Mouse (Mus musculus): Measurements from ENCODE around the gene Galntl6.
"Not testable (repeated sequence)": the region's sequence is repeated elsewhere in the genome, so short reads cannot be mapped to it uniquely, and the experiment has no call there.

Gene Galntl6

DNA sequence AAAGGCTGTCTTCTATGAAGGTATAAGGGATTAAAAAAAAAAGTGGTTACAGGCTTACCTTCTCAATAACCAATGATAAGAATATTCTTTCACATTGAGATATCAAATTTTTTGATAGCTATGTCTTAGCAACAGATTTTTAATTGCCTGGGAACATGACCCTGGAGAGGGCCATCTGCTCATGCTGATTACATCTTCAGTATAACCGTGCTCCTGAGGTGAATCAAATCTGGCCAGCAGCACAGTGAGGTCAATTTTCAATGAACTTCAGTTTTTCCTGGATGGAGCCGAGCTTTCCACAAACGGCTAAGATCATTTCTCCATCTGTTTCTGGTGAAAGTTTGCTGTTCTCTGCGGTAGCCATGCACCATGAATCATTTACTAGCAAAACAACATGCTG lies 306.0 kb downstream of the Galntl6 start:
- in situ Hi-C loops (cut with MboI; ENCODE audit: low sequenced_read_pairs), result no loop called here

DNA sequence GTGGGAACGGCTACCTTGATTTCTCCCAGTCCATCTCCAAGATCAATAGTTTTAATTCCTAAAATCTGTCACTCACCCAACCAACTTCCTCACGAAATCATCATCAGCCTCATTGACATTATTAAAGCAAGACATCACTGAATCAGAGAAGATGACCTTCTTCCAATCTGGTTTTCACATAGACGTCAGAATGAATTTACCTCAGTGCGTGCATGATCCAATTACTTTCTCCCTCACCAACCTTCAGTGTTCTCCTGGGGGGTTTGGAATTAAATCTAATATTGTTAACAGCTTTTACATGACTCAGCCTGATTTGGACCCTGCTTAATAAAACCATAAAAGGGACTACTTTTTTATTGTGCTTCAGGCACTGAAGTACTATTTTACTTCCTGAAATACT lies 307.7 kb downstream of the Galntl6 start:
- in situ Hi-C loops (cut with MboI; ENCODE audit: low sequenced_read_pairs), result no loop called here

DNA sequence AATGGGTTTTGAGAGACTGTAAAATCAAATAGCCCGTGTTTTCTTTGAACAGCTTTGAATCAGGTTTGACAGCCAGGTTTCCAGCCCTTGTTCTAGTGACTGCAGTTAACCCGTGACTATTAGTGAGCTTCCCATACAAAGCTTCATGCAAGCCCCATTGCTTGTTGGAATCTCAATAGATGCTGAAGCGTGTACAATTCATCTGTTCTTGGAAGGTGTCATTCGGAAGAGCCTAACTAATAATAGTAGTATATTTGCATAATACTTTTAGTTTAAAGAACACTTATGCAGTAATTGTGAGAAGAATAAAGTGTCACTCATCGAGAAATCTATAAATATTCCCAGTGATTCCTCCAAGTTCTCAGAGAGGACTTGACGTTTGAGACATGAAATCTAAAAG lies 314.6 kb downstream of the Galntl6 start:
- in situ Hi-C loops (cut with MboI; ENCODE audit: low sequenced_read_pairs), result no loop called here

DNA sequence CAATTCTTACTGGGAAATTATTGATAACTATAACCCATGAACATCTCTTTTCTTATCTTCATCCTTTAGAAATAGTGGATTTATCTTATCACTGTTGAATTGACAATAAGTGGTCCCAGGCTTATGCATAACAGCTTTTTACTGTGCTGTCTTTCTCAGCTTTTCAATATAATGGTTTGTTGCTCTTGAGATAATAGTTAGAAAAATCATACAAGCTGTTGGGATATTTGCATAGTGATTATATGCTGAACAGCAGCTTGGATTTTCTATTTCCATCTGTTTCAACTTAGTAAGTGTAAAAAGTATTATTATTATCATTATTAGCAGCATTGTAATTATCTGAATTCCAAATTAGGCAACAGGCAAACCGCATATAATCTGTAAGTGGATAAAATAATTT lies 337.1 kb downstream of the Galntl6 start:
- in situ Hi-C loops (cut with MboI; ENCODE audit: low sequenced_read_pairs), result no loop called here

DNA sequence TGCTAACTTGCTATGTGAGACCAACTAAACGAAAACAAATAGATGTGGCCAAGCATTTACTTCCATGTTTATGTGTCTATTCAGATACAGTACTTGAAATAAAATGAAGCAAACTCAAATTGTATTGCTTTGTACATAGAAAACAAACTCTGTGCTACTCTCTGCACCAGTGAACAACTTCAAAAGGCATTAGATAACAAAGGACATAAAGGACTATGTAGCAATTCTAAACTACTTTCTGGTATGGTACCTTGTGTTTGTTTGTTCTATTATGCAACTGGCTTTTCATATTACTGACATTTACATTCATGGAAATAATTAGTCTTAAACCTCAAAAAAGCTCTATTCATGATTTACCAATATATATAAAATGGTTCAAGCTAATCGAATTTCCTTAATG lies 344.4 kb downstream of the Galntl6 start:
- in situ Hi-C loops (cut with MboI; ENCODE audit: low sequenced_read_pairs), result no loop called here

DNA sequence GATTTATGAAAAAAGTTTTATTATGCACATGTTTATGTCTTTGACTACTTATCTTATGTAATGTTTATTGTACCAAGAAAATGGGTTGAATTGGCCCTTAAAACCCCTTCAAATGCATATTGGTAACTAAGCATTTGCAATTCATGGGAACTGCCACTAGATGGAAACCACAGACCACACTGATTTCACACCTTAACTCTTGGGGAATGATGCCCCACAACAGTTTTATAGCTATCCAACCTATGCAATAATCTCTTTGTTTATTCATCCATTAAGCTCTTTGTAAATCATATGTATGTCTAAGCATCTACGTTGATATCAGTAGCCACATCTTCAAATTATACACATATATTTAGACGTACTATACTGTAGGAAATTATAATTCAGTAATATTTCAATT lies 346.3 kb downstream of the Galntl6 start:
- in situ Hi-C loops (cut with MboI; ENCODE audit: low sequenced_read_pairs), result no loop called here

DNA sequence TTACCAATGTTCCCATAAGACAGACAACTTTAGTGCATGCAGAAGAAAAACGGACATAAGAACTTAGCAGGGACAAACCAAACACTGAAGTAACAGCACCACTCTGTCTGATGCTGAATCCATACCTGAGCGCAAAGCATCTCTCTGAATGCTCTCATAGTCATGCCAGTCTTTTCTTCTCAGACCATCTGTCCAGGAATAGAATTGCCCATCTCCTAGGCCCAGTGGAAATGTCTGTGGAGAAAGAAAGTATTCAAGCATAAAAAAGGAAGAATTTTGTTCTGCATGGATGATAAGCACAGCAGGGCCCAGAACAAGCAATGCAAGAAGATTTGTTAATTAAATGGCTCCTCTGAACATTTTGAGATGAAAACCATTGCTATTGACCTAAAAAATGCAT lies 376.7 kb downstream of the Galntl6 start:
- in situ Hi-C loops (cut with MboI; ENCODE audit: low sequenced_read_pairs), result no loop called here

DNA sequence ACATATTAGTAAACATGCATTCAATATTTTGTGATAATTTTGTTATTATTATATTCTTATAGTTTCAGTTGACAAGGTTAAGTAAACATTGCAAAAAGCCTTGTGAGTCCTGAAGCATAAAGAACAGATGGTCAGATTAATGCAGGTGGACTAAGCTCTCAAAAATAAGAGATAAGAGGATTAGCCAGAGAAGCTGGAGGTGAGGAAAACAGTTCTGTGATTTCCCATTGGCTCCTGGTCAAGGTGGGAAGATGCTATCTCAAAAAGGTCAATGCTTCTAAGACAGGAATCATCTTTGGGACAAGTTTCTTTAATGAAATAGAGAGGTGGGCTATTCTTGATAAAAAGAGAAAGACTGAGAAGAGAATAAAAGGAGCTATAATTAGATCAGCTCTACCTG lies 377.8 kb downstream of the Galntl6 start:
- in situ Hi-C loops (cut with MboI; ENCODE audit: low sequenced_read_pairs), result no loop called here

DNA sequence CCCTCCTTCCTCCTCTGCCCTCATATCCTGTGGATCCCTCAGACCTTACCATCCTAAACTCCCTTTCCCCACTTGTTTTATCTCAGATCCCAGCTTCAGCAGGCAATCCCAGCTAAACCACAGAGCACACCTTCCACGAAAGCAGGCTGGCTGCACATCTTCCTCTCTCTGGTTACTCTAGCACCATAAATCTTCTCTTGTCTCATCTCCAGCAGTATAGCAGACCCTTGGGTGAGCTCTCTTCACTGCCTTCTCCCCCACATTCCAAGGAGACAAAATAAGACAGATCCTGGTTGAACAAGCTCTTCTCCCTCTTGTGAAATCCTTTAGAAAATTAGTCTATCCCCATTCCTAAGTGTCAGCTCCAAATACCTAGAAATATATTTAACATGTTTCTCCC lies 389.0 kb downstream of the Galntl6 start:
- in situ Hi-C loops (cut with MboI; ENCODE audit: low sequenced_read_pairs), result no loop called here

DNA sequence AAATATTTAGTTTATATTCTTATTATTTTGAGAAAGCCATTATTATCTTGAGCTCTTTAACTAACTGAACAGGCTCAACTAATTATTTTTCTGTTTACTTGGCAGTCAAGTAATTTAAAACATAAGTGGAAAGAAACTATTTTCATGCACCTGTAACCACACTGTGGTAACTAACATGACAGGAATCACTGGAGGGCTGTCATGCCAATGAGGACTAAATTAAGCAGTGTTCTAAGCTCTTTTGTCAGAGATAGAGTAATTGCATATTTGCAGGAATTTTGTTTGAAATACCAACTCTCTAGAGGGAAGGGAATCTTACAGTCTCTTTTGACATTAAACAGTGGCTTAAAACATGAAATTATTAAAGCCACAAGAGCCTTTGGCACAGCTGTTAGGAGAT lies 390.5 kb downstream of the Galntl6 start:
- in situ Hi-C loops (cut with MboI; ENCODE audit: low sequenced_read_pairs), result no loop called here

DNA sequence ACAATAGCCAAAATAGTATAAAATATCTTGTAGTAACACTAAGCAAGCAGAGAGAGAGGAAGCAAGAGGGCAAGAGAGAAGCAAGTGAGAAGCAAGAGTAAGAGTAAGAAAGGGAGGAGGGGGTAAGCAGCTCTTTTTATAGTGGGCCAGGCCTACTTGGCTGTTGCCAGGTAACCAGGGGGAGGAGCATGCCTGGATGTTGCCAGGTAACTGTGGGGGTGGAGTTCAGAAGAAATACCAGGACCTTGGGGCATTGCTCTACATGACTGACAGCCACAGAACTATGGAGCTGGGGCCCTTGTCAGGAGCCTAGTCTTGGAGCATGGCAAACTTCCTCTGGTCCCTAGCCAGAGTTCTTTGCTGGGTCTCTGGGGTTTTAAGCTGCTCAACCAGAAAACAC lies 401.9 kb downstream of the Galntl6 start:
- in situ Hi-C loops (cut with MboI; ENCODE audit: low sequenced_read_pairs), result no loop called here

DNA sequence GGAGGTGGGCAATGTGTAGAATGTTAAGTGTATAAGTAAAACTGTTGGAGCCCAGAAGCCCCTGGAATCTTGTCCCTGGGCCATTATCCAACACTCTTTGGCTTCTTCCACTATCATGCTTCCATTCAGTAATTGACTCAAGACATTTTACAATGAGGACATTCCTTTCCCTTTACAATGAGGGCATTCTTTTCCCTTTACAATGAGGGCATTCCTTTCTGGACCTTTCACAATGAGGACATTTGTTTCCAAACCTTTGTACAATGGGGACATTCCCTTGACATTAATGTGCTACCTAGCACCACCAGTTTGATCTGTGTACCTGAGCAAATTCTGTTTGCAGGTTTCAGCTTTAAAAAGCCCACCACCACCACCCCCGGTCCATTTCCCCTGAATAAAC lies 403.4 kb downstream of the Galntl6 start:
- in situ Hi-C loops (cut with MboI; ENCODE audit: low sequenced_read_pairs), result no loop called here

DNA sequence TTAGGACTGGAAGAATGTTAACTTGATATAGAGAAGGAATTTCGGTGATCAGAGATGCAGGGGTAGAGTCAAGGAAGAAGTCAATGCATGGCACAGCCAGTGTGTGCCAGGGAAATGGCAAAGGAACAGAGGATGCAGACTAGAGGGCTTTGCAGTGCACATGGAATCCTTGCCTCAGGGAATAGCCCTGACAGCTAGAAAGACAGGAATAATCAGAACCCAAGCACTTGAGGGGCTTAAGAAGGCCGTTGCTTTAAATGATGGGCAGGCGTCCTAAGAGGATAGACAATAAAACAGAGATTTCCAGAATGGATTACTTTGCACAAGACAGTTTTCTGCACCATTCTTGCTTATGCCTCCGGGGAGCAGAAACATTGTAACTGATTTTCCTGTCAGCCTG lies 425.3 kb downstream of the Galntl6 start:
- in situ Hi-C loops (cut with MboI; ENCODE audit: low sequenced_read_pairs), result no loop called here

DNA sequence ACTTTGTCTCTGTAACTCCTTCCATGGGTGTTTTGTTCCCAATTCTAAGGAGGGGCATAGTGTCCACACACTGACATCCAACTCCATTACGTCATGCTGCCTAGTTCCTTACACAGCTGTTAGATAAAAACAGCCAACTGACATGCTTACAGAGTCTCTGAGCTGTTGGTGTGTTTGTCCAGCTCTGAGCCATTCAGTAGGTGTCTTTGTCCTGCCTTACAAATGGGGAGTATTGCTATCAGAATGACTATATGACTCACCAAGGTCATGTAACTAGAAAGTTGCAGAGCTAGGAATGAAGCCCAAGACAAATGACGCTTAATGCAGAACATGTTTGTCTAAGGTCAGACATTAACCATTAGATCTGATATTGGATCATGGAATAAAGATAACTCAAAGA lies 449.1 kb downstream of the Galntl6 start:
- in situ Hi-C loops (cut with MboI; ENCODE audit: low sequenced_read_pairs), result not testable (repeated sequence)

DNA sequence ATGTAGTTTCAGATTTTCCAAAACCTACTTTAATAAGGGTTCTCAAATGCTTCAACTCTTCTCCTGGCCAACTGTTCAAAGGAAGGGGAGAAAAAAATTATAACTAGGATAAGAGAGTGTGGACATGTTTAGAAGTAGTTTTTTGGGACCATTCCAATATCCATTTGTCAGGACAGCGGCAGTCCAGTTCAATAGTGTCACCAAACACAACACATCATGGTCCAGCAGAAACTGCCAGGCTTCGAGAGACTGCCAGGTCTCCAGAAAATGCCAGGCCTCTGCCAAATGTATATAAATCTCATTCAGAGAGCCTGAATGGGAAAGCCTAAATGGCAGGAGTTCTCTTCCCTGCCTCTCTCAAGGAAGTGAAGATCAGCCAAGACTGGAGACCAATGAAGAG lies 469.7 kb downstream of the Galntl6 start:
- in situ Hi-C loops (cut with MboI; ENCODE audit: low sequenced_read_pairs), result no loop called here

DNA sequence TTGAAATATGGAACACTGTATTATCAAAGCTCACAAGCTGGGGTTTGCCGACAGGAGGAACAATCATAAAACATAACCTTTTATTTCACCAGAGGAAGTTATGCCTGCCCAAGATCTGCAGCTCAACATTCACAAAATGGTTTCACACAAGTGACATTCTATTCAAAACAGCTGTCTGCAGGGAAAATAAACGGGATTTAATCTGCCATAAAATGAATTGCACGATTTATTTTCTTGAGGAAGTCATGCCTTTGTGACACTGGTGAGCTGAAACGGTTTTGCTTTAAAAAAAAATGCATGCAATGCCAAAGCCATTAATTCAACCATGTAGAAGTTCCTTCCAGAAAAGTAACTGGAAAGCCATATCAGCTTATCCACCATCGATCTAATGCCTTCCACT lies 494.0 kb downstream of the Galntl6 start:
- in situ Hi-C loops (cut with MboI; ENCODE audit: low sequenced_read_pairs), result no loop called here

DNA sequence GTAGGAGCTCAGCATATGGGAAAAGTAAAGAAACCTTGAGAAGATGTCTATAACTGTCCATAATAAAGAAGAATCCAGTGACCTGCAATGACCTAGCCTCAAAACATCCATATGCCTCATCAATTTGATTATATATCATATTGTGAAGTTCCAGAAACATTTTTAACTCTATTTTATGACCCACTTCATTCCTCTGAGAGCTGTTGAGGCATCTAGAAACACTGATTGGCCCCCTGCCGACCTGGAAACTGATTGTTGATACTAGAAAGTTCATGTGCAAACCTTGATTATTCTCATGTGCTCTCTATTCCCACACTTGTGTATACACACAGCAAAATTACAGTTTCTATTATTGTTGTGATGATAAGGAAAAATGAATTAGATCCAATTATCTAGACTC lies 494.9 kb downstream of the Galntl6 start:
- in situ Hi-C loops (cut with MboI; ENCODE audit: low sequenced_read_pairs), result no loop called here

DNA sequence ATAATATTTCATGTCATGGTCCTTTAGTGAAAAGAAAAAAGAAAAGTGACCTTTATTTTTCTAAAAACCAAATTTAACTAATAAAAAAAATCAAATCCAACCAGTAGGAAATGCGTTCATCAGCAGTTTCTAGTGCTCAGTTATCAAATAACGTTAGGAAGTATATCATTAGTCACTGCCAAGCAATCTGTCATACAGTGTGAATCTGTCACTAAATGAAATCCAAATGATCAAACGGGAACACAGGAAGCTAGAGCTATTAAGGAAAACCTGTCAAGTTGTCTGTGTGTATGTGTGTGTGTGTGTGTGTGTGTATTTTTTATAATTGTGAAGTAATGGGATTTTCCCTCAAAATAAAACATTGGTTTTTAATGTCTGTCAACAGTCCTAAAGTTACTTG lies 515.9 kb downstream of the Galntl6 start:
- in situ Hi-C loops (cut with MboI; ENCODE audit: low sequenced_read_pairs), result no loop called here

DNA sequence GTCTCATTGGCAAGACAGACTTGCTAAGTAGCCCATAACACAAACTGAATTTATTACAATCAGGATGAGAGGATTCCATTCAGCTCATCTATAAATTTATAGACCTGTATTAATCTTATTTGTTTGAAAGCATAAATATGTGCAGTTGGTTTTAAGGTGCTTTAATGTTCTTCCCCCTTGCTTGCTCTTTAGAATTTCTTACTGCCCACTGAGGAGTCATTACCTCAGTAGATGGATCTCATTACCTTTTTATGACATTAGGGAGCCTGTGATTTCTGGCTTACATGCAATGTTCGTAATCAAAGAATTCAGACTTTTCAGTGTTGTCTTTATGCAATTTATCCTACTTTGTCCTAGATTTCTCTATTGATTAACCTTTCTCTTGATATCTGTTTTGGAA lies 516.6 kb downstream of the Galntl6 start:
- in situ Hi-C loops (cut with MboI; ENCODE audit: low sequenced_read_pairs), result no loop called here

DNA sequence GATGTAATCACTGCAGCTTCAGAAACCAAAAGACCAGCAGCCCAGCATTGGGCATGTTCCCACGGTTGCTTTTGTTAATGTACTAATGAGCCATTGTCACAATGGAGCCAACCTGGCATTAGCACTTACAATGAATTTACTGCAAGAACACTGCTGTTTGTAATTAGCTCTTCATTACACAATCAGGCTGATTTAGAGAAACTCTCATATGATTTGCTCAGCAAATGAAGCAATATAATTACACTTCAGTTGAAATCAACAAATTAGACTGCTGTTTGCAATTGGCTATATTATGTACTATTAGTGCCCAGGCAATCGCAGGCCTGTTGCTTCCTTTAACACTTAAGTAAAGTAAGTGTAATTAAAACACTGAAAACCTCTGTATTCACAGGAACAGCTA lies 540.1 kb downstream of the Galntl6 start:
- in situ Hi-C loops (cut with MboI; ENCODE audit: low sequenced_read_pairs), result no loop called here

DNA sequence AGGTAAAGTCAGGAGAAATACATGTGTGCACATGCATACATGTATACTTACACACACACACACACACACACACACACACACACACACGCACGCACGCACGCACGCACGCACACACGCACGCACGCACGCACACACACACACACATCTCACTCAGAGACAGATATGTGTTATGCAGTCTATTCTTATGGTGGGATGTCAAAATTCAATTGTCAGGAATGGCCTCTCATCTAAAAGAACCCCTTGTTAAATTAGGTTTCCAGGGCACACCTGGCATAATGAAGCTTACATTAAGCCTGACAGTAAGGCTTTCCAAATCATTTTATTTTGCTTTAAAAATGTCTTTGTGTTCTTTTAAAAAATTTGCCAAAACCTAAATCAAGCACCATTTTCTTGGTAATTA lies 540.5 kb downstream of the Galntl6 start:
- in situ Hi-C loops (cut with MboI; ENCODE audit: low sequenced_read_pairs), result no loop called here

DNA sequence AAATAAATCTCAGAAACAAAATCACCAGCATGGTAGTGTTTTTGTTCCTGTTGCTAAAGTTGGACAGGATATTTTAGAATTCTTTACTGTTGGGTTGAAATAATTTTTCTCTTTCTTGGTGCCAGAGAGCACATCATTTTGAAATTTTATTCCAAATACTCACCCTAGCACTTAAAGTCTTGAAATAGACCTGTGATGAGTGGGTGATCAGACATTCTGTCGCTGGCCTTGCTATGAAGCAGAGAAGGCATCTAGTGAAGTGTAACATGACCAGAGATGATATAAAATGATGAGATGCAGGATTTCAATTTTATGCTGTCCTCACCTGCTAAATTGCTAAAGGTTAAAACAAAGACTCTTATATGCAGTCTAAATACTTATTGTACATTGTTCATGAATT lies 581.3 kb downstream of the Galntl6 start:
- in situ Hi-C loops (cut with MboI; ENCODE audit: low sequenced_read_pairs), result no loop called here

DNA sequence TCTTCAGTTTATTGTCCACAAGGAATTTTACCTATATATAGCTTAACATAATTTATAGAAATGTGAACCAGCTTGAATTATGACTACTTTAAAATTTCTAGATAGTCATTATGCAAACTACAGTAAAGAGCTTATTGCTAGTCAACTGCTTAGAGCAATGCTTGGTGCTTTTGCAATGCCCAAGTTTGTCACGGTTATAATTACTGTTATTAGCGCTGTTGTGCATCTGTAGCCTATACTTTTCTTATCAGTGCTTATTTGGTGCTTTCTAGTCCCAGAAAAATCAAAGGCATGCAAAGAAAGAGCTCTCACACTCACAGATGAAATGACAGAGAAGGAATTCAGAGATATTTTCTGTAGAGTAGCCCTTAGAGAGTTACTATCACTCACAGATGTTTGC lies 599.0 kb downstream of the Galntl6 start:
- in situ Hi-C loops (cut with MboI; ENCODE audit: low sequenced_read_pairs), result no loop called here

DNA sequence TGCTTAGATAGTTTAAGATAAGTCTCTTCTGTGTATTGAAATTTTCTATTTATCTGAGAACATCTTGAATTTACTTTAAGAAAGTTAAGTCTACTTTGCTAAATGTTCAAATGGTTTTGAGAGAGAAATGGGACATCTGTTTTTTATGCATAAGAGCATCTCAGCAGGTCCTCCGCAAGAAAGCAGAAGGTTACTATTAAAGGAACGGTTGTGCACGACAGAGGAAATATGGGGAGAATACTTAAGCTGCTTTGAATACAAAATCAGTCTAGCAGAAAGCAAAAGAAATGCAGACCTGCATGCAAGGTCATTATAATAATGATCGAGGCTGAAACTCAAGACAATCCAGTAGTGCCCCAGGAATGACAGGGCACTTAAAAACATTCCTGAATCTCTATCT lies 621.0 kb downstream of the Galntl6 start:
- in situ Hi-C loops (cut with MboI; ENCODE audit: low sequenced_read_pairs), result no loop called here
